Mouse (Mus musculus): Measurements from ENCODE around the gene CN725425. TPM values are rescaled to one million over a fixed set of nuclear protein-coding genes. Genes with fewer than 3 reads are reported as not detected.

The CN725425 gene
- not detected for total RNA-seq (2018; cell fraction: chromatin; rRNA removed)
- not detected for total RNA-seq (2018; cell fraction: cytosol; rRNA removed)
- total RNA-seq (2018; cell fraction: nucleus; rRNA removed), result not detected
- not detected in 3 replicates for polyA plus RNA-seq (2018)

- H3K79me2 ChIP-seq (ENCODE audit: inconsistent target), result no peaks in the 10 kb centered on the region
- 94% methylated on average over 30 of the region's 30 CpGs for WGBS (ENCODE audit: missing documents)
- H3K36me3 ChIP-seq (ENCODE audit: inconsistent target), result no peaks in the 10 kb centered on the region
- H3K4me3 ChIP-seq (ENCODE audit: inconsistent target), result no peak within 1 kb of the TSS
- no peak within 1 kb of the TSS for H3K27ac ChIP-seq
Observed at GRCm38 (mm10) chr15:91199256-91199905, at the start of gene CN725425. CN725425 (plus strand) TSS chr15:91199494.

GRCm38 (mm10) chr15:91152592-91152991 lies 46.7 kb upstream of the CN725425 start:
- H3K27ac ChIP-seq, result no peak overlapping the region
- WGBS (ENCODE audit: missing documents), result 43% methylated on average over 1 of the region's 1 CpGs
- no peak overlapping the region for H3K4me3 ChIP-seq (ENCODE audit: inconsistent target)
- peaks cover 15% of the 10 kb centered on the region; the same call in 1 of the 2 replicates for H3K36me3 ChIP-seq (ENCODE audit: inconsistent target)
- no peaks in the 10 kb centered on the region for H3K79me2 ChIP-seq (ENCODE audit: inconsistent target)

DNA sequence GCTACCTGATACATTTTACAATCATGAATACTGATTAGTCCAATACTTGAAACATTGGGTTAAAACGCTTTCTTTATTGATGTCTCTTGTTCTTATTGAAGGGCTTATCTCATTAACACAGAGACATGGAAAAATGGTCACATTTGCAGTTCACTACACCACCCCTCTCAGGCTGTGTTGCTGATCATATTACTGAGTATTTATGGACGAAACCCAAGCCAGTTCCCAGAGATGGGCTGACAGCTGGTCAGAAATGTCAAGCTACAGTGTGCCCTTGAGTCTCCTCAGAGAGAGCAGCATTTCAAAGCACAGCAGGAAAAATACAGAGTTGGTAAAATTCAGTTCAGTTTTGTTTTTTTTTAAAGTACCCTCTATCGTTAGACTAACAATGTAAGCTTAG lies 46.0 kb upstream of the CN725425 start:
- H3K79me2 ChIP-seq (ENCODE audit: inconsistent target), result no peaks in the 10 kb centered on the region
- 96% methylated on average over 3 of the region's 3 CpGs for WGBS (ENCODE audit: missing documents)
- H3K27ac ChIP-seq, result no peak overlapping the region
- peaks cover 15% of the 10 kb centered on the region; the same call in 1 of the 2 replicates for H3K36me3 ChIP-seq (ENCODE audit: inconsistent target)
- no peak overlapping the region for H3K4me3 ChIP-seq (ENCODE audit: inconsistent target)

DNA sequence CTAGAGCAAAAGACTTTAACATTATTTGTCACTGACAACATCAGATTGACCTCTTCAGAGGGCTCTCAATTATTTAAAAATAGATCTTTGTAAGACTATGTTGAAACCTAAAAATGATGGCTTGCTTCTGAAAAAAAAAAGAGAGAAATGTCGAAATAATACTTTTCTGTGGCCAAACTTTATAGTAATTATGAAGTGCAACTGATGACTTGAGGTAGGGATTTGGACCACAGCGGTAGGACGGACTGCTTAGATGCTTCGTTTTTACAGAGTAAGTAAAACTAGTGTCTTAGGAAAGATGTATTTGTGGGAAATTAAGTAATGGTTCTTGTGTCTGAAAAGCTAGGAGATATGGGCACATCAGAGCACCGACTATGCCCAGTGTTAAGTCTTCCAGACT lies 38.1 kb upstream of the CN725425 start:
- Histone ChIP-seq H3K79me2 (ENCODE audit: inconsistent target) (no peaks in the 10 kb centered on the region), H3K27ac (no peak overlapping the region), H3K4me3 (ENCODE audit: inconsistent target) (no peak overlapping the region), H3K36me3 (ENCODE audit: inconsistent target) (peaks cover 16% of the 10 kb centered on the region; the same call in 1 of the 2 replicates)
- whole genome bisulfite sequencing (ENCODE audit: missing documents), result 81% methylated on average over 4 of the region's 5 CpGs

- Histone ChIP-seq H3K4me3 (ENCODE audit: inconsistent target) (no peak overlapping the region), H3K27ac (no peak overlapping the region), H3K36me3 (ENCODE audit: inconsistent target) (0 out of 2 replicates have a peak, but pooled peaks cover 6% of the 10 kb centered on the region), H3K79me2 (ENCODE audit: inconsistent target) (no peaks in the 10 kb centered on the region)
- 77% methylated on average over 2 of the region's 2 CpGs for WGBS (ENCODE audit: missing documents)
Observed at GRCm38 (mm10) chr15:91163454-91163853, 35.8 kb upstream of the CN725425 start.

DNA sequence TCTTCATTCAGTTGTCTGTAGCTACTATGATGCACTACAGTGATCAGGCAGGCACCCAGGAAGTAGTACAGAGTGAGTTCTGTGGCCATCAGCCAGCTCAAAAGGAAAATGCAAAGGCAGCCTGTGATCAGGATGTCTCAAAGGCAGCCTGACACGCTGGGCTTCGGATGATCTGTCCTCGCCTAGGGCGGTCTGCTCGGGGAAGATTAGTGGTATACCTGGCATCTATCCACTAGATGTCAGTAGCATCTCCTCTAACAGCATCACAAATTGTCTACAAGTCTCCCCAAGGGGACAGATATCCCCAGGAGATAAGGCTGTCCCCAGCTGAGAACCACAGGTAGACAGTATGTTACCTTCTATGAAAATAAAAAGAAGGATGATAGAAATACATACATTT lies 34.3 kb upstream of the CN725425 start:
- Histone ChIP-seq H3K79me2 (ENCODE audit: inconsistent target) (no peaks in the 10 kb centered on the region), H3K36me3 (ENCODE audit: inconsistent target) (no peaks in the 10 kb centered on the region), H3K27ac (no peak overlapping the region), H3K4me3 (ENCODE audit: inconsistent target) (no peak overlapping the region)
- 42% methylated on average over 5 of the region's 5 CpGs for WGBS (ENCODE audit: missing documents)

GRCm38 (mm10) chr15:91167850-91168562 lies 31.3 kb upstream of the CN725425 start:
- Histone ChIP-seq H3K36me3 (ENCODE audit: inconsistent target) (no peaks in the 10 kb centered on the region), H3K4me3 (ENCODE audit: inconsistent target) (no peak overlapping the region), H3K27ac (peak overlapping the region; percentile 46), H3K79me2 (ENCODE audit: inconsistent target) (no peaks in the 10 kb centered on the region)
- 18% methylated on average over 13 of the region's 13 CpGs for WGBS (ENCODE audit: missing documents)

- WGBS (ENCODE audit: missing documents), result 92% methylated on average over 9 of the region's 9 CpGs
Observed at GRCm38 (mm10) chr15:91170602-91171328, 28.5 kb upstream of the CN725425 start.

DNA sequence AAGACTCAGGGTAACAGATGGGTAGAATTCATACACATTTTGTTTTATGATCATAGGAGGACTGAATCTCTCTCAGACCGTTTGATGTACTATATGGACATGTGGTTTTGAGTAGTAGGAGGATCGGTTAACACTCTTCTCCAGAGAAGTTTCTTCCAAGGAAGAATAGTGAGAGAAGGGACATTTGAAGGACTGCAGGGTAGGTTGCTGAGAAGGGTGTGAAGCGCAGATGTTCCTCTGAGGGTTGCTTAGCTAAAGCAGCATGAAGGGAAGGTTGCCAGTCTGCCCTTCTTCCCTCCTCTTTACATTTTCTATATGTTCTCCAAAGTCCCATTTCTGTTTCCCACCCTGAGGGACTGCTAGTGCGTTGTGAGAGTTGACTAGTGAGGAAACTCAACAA lies 28.0 kb upstream of the CN725425 start:
- WGBS (ENCODE audit: missing documents), result 93% methylated on average over 4 of the region's 4 CpGs
- no peaks in the 10 kb centered on the region for H3K36me3 ChIP-seq (ENCODE audit: inconsistent target)
- no peaks in the 10 kb centered on the region for H3K79me2 ChIP-seq (ENCODE audit: inconsistent target)
- 0 out of 2 replicates have a peak overlapping the region, but pooled peaks have one; percentile 15 for H3K27ac ChIP-seq
- no peak overlapping the region for H3K4me3 ChIP-seq (ENCODE audit: inconsistent target)

More at GRCm38 (mm10) chr15:91170602-91171328, 28.5 kb upstream of the CN725425 start:
- Histone ChIP-seq H3K4me3 (ENCODE audit: inconsistent target) (no peak overlapping the region), H3K27ac (no peak overlapping the region), H3K36me3 (ENCODE audit: inconsistent target) (no peaks in the 10 kb centered on the region), H3K79me2 (ENCODE audit: inconsistent target) (no peaks in the 10 kb centered on the region)

DNA sequence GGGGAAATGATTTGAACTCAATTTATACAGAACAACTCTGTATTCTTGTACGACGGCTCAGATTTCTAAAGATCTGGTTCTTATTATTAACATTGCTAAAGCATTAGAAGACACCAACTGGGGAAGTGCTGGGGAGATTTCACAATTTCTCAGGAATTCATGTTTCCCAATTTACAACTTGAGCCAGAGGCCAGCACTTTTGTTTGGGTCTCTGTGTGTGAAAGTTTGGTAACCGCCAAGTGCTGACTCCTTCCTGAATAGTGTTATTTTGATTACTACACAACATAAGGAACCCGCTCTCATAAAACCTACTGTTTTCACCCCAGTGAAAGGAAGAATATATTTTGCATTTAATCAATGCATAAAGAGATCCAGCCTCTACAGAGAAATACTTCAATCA lies 27.1 kb upstream of the CN725425 start:
- Histone ChIP-seq H3K36me3 (ENCODE audit: inconsistent target) (no peaks in the 10 kb centered on the region), H3K4me3 (ENCODE audit: inconsistent target) (no peak overlapping the region), H3K79me2 (ENCODE audit: inconsistent target) (no peaks in the 10 kb centered on the region), H3K27ac (peak overlapping the region; percentile 15; the same call in 1 of the 2 replicates)
- WGBS (ENCODE audit: missing documents), result 5% methylated on average over 4 of the region's 4 CpGs

DNA sequence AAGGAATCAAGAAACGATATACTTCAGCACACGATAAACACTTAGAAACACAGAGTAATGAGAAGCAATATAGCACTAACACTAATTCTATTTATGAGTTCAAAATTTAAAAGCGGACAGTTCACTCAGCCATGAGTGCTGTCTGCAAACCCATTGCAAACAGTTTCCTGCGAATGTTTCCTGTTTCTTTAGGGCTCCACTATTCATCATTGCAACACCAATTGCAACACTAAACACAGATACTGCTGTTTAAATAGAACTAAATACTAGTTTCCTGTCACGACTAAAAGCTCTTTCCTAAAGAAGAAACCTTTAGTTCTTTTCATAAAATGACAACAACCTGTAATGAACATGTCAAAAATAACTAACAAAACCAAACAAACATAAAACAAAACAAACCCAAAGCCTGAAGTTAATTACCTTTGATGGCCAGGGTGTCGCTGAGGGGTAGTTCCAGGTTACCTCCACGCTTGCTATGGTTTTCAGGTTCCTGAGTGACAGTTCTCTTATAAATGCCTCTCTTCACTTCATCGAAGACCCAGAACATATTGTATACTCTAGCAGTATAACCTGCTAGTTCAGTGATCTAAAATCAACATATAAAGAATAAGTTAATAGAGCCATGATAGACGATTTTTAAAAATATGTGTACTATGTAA lies 20.5 kb upstream of the CN725425 start:
- WGBS (ENCODE audit: missing documents), result 12% methylated on average over 9 of the region's 9 CpGs
- H3K27ac ChIP-seq, result peak overlapping the region; percentile 72

GRCm38 (mm10) chr15:91179911-91180622 lies 19.2 kb upstream of the CN725425 start:
- H3K27ac ChIP-seq, result peak overlapping the region; percentile 72
- 45% methylated on average over 15 of the region's 15 CpGs for WGBS (ENCODE audit: missing documents)
- H3K4me3 ChIP-seq (ENCODE audit: inconsistent target), result no peak overlapping the region

More for the DNA sequence above, 20.5 kb upstream of the CN725425 start:
- H3K79me2 ChIP-seq (ENCODE audit: inconsistent target), result no peaks in the 10 kb centered on the region
- H3K36me3 ChIP-seq (ENCODE audit: inconsistent target), result no peaks in the 10 kb centered on the region
- no peak overlapping the region for H3K4me3 ChIP-seq (ENCODE audit: inconsistent target)

DNA sequence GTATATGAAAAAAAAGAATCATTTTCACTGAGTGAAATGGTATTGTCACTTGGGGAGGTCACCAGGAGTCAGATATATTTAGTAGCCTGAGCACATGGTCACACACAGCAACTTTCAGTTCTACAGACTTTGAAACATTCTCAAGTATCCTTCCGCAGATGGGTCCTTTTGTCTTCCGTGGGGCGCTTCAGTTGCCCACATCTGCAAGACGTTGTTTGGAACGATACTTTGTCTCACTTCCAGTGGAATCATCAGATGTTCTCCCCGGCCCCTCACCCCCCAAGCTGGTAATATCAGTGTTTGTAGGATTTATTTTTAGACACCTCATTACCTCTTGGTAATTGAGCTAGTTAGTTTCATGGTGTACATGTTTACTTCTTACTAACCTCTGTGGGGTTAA lies 12.9 kb upstream of the CN725425 start:
- peaks cover 38% of the 10 kb centered on the region; the same call in 1 of the 2 replicates for H3K79me2 ChIP-seq (ENCODE audit: inconsistent target)
- H3K27ac ChIP-seq, result no peak overlapping the region
- H3K36me3 ChIP-seq (ENCODE audit: inconsistent target), result no peaks in the 10 kb centered on the region
- 85% methylated on average over 6 of the region's 6 CpGs for WGBS (ENCODE audit: missing documents)
- no peak overlapping the region for H3K4me3 ChIP-seq (ENCODE audit: inconsistent target)

More at GRCm38 (mm10) chr15:91179911-91180622, 19.2 kb upstream of the CN725425 start:
- H3K36me3 ChIP-seq (ENCODE audit: inconsistent target), result no peaks in the 10 kb centered on the region
- no peaks in the 10 kb centered on the region for H3K79me2 ChIP-seq (ENCODE audit: inconsistent target)
